Mouse (Mus musculus): ENCODE measurements around the gene Lypd3. TPM values are rescaled to one million over a fixed set of nuclear protein-coding genes. Genes with fewer than 3 reads are reported as not detected.

The Lypd3 gene
- 0.14 and 0.26 TPM in 2 replicates for polyA plus RNA-seq (2012; rRNA removed; ENCODE audit: low replicate concordance)

GRCm38 (mm10) chr7:24636264-24636663, at the start of gene Lypd3:
Gene Lypd3 (plus strand): TSS chr7:24636550.

DNA sequence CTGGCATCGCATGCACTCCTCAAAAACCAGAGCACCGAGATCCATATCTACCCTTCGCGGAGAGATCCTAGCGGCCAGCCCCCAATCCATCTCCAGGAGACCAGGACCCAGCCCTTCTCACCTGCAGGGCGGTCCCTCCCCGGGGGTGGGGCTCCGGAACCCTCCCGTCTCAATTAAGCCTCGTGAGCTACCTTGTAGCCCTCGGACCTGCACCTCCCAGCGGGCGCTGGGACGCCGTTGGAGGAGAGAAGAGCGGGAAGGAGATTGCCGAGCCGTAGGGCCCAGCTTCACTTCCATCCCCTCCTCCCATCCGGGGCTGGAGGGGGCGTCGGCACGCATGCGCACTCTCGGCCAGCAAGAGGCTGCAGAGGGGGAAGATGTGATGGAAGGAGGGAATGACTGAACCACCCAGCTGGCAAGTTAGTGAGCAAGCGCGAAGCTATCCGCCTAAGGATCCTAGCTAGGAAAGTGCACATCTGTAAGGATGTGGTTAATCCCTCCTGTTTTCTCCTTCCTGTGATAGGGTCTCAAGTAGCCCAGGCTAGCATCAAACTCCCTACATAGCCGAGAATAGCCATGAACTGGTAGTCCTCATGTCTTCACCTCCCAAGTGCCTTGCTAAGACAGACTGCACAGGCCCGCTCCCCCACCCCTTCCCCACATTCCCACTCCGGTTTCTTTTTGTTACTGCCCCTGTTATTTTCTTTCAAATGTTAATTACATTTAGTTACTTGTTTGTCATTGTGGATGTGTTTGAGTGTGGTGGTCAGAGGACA, 48.8 kb upstream of the Lypd3 start, which contains the start of the genes Ethe1 and Zfp575:
Gene Ethe1 (plus strand): TSS at position 214 of the 776 bp plus-strand sequence.
Gene Zfp575 (minus strand): TSS at position 312 of the 776 bp plus-strand sequence.

DNA sequence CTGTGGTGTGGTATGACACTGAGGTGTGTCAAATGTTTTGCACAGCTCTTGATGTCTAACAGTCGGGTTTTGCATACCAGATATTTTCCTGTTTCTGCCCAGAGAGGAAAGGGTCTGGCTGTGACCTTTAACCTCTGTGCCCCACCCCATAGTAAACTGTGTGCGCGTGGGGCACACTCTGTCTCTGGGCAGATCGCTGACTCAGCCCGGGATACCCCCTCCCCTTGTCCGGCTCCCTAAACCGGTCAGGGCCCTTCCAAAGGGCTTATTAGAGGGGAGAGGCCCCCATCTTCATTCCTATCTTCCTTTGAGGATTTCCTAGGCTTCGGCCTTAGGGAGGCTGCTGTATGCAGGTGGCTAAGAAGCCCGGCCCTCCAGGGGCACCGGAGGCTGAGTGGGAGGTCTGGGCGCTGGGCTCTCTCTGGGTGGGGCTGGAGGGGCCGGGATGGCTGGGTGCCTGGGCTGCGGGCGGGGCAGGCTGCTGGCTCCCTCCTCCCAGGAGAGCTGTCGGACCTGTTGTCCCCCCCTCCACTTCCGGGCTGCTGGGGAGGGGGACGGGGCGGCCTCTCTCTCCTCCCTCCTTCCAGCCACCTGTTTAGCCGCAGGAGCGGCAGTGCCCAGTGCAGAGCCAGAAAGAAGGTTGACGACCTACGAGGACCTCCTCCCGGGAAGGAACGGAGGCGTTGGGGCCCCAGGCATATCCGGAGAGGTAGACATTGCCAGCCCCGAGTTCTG, 26.0 kb upstream of the Lypd3 start, which contains the start of gene Phldb3:
Gene Phldb3 (plus strand): TSS at position 620 of the 735 bp plus-strand sequence.

DNA sequence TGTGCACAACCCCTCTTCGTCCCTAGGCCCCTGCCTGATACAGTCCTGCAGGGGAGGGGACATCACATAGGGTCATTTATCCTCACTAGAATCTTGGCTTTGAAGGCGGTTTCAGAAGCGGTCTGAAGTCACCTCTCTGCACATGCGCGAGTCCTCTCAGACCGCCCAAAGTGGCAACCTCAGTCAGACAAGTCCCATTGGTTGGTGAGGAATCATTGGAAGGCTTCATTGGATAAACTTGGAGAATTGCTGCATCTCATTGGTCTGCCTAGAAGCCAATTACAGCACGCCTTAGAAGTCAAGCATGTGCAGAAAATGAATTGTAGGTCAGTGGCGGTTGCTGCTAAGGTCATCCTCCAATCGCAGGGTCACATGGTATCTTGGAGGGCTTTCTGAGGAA, 40.2 kb downstream of the Lypd3 start, which contains the start of gene Tex101:
Gene Tex101 (minus strand): TSS at position 101 of the 400 bp plus-strand sequence.

Other genes starting within 250 kb of the Lypd3 start
- 49.3 and 58.7 TPM in 2 replicates for gene Smg9, start 236.9 kb upstream of the Lypd3 start, polyA plus RNA-seq (2012; rRNA removed; ENCODE audit: low replicate concordance)
- 0.07 and 0.47 TPM in 2 replicates for gene Irgc1, start 184.3 kb upstream of the Lypd3 start, polyA plus RNA-seq (2012; rRNA removed; ENCODE audit: low replicate concordance)
- 7.9 and 12.8 TPM in 2 replicates for gene Plaur, start 174.1 kb upstream of the Lypd3 start, polyA plus RNA-seq (2012; rRNA removed; ENCODE audit: low replicate concordance)
- 2.1 and 3.5 TPM in 2 replicates for gene Cadm4, start 154.5 kb upstream of the Lypd3 start, polyA plus RNA-seq (2012; rRNA removed; ENCODE audit: low replicate concordance)
- gene Zfp428, start 129.5 kb upstream of the Lypd3 start, polyA plus RNA-seq (2012; rRNA removed; ENCODE audit: low replicate concordance) = 15.2 and 23.5 TPM in 2 replicates
- gene AC161166.1, start 124.1 kb upstream of the Lypd3 start, polyA plus RNA-seq (2012; rRNA removed; ENCODE audit: low replicate concordance) = 0.13 TPM in 1 of 2 replicates, not detected in the other
- gene Irgq, start 105.9 kb upstream of the Lypd3 start, polyA plus RNA-seq (2012; rRNA removed; ENCODE audit: low replicate concordance) = 7.7 and 8.1 TPM in 2 replicates
- gene Pinlyp, start 90.4 kb upstream of the Lypd3 start, polyA plus RNA-seq (2012; rRNA removed; ENCODE audit: low replicate concordance) = not detected in 2 replicates
- 20.9 and 29.8 TPM in 2 replicates for gene Xrcc1, start 90.3 kb upstream of the Lypd3 start, polyA plus RNA-seq (2012; rRNA removed; ENCODE audit: low replicate concordance)
- gene Ethe1, start 49.0 kb upstream of the Lypd3 start, polyA plus RNA-seq (2012; rRNA removed; ENCODE audit: low replicate concordance) = 54.1 and 78.1 TPM in 2 replicates
- 0.92 and 0.98 TPM in 2 replicates for gene Zfp575, start 48.9 kb upstream of the Lypd3 start, polyA plus RNA-seq (2012; rRNA removed; ENCODE audit: low replicate concordance)
- gene Phldb3, start 25.8 kb upstream of the Lypd3 start, polyA plus RNA-seq (2012; rRNA removed; ENCODE audit: low replicate concordance) = 6.1 and 9.5 TPM in 2 replicates
- not detected in 2 replicates for gene Tex101, start 40.1 kb downstream of the Lypd3 start, polyA plus RNA-seq (2012; rRNA removed; ENCODE audit: low replicate concordance)
- not detected in 2 replicates for gene BC049730, start 72.7 kb downstream of the Lypd3 start, polyA plus RNA-seq (2012; rRNA removed; ENCODE audit: low replicate concordance)
- gene Gm4763, start 90.4 kb downstream of the Lypd3 start, polyA plus RNA-seq (2012; rRNA removed; ENCODE audit: low replicate concordance) = not detected in 2 replicates
- gene Cd177, start 123.8 kb downstream of the Lypd3 start, polyA plus RNA-seq (2012; rRNA removed; ENCODE audit: low replicate concordance) = 2.4 and 6.6 TPM in 2 replicates
- 3.0 and 4.2 TPM in 2 replicates for gene Ceacam10, start 140.7 kb downstream of the Lypd3 start, polyA plus RNA-seq (2012; rRNA removed; ENCODE audit: low replicate concordance)
- 0.31 TPM in 1 of 2 replicates, not detected in the other for gene Gm9844, start 225.7 kb downstream of the Lypd3 start, polyA plus RNA-seq (2012; rRNA removed; ENCODE audit: low replicate concordance)
- gene Lypd4, start 233.4 kb downstream of the Lypd3 start, polyA plus RNA-seq (2012; rRNA removed; ENCODE audit: low replicate concordance) = not detected in 2 replicates
- not detected in 2 replicates for gene Dmrtc2, start 233.5 kb downstream of the Lypd3 start, polyA plus RNA-seq (2012; rRNA removed; ENCODE audit: low replicate concordance)
- gene Rps19, start 247.8 kb downstream of the Lypd3 start, polyA plus RNA-seq (2012; rRNA removed; ENCODE audit: low replicate concordance) = 315 and 337 TPM in 2 replicates